Mouse (Mus musculus): ENCODE data around the gene Dbn1. TPM values are rescaled to one million over a fixed set of nuclear protein-coding genes. Genes with fewer than 3 reads are reported as not detected.

The Dbn1 gene
- 3.1 TPM for polyA plus RNA-seq (2014; fragmentation: Illumina TruSeq; extraction: RNeasy Lipid Tissue Mini Kit (QIAGEN cat#74804))

DNA sequence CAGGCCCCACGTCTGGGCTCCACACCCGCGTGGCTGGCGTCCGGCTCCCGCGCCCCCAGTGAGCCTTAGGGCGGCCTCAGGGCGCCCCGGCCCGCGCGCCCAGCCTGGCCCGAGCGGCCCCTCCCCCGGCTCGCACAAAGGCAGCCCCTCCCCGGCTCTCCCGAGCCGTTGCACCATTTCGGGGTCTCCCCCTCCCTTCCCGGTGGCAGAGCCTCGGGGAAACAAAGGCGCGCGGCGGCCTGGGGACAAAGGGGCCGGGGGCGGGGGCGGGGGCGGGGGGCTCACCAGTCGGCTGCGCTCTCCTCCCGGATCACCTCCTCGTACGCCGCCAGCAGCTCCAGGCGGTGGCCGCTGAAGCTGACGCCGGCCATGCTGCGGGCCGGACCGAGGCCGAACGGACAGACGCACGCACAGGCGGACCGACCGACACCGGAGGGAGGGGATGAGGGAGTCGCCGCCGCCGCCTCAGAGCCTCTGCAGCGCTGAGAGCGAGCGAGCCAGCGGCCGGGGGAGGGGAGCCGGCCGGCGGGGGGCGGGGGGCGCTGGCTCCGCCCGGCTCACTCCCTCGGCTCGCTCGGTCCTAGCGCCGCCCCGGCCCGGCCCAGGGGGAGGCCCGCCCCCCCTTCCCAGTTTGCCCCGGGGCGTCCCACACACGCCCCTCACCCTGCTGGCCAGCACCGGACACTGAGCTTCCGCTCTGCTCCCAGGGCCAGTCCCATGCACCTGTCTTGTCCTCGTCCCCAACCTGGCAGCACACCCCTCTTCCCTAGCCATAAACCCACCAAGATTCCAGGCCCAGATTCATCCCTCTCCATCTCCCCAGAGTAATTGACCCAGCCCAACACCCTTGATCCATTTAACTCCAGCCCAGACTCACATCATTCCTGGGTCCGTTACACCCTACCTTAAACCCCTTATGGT, at the start of gene Dbn1:
Gene Dbn1 (minus strand): TSS at position 534 of the 921 bp plus-strand sequence.

DNA sequence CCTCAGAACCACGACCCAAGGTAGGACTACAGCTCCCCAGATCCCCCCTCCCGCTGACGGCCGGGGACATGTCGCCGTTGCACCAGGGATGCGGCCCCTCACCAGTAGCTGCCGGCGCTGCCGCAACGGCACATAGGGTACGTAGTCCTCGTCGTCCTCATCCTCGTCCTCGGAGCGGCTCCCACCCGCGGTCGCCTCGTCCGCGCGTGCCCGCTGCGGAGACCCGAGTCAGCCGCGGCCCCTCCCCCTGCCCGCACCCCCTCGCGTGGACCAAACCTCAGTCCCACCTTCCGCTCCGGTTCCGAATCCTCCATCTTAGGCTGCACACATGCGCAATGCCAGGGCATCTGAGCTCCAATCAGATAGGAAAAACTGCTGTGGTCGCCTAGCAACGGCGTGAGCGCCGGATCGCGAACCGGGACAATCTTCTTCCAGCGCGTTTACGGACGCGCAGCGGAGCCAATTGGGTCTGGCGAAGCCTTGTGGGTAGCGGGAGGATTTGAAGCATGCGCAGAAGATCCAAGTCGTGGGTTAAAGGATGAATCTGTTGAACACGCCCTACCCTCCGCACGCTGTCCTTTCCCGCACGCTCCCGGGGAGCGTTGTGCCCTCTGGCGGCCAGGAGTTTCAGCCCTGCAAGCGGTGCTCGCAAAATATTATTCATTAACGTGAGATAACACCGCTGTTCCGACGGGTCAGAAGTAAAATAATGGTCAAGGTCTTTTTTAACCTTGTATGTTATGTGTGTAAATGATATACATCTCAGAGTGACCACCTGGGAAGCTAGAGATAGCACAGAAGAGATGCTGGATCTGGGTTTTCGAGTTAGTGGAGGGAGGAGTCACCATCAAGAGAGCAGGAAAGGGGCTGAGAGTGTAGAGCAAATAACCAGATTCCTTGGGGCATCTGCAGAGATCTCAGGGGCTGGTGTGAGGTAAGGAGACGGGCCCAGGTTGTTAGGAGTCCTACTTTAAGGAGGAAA, 48.6 kb upstream of the Dbn1 start, which contains the start of gene Ddx41:
Gene Ddx41 (minus strand): TSS at position 465 of the 982 bp plus-strand sequence.

DNA sequence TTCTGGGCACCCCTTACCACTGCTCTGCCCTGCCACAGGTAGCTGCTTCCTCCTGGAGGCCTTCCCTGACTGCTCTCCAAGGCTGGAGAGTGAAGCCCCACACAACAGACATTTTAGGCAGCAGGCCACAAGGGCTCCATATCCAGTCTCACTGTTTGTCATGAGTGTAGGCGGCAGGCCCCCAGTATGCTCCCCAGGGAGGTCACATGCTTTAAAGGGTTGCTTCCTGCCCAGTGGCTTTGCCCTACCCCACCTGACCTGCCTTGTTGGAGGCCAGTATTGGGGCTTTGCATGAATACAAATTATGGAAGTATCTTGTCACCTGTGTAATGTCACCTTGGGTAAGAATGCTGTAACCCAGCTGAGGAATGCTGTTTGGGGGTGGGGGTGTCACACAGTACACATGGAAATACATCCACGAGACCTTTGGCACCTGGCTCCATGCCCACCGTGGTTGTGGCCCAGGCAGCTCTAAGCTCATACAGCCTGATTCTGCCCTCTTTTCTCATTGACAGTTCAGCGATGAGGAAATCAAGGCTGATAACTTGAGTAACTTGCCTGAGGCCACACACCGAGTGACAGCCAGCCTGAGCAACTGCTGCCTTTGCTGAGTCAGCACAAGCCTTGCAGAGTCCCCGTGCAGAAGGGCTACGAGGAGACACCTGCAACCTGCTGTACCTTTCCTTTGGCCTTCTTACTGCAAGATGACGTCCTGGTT, 41.4 kb upstream of the Dbn1 start, which contains the start of gene Dok3:
Gene Dok3 (minus strand): TSS at position 99 of the 718 bp plus-strand sequence.

DNA sequence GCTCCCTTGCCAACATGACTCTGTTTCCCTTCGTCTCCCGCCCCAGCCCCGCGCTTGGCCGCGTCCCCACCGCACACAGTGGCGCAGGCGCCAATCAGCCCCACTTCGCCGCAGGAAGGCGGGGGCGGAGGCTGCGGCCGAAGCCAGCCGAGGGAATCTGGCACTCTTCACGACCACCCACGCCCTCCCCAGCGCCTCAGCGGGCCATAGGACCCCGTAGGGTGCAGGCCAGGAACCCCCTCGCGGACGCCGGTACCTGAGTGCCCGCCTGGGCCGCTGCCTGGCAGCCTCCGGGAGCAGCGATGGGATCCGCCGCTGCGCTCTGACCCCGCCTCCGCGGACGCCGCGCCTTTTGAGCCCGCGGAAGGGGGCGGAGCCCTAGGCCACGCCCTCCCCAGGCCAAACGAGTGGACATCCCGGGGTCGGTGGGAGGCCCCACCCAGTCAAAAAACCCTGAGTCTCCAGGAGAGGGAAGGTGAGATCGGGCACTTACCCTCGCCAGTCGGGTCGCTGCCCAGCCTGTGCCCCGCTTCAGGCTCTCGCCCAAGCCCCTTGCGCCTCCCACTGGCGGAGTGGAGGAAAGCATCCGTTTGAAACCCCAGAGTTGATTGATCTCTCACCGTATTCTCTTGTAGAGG, 25.3 kb upstream of the Dbn1 start, which contains the start of gene Pdlim7:
Gene Pdlim7 (minus strand): TSS at position 566 of the 638 bp plus-strand sequence.

DNA sequence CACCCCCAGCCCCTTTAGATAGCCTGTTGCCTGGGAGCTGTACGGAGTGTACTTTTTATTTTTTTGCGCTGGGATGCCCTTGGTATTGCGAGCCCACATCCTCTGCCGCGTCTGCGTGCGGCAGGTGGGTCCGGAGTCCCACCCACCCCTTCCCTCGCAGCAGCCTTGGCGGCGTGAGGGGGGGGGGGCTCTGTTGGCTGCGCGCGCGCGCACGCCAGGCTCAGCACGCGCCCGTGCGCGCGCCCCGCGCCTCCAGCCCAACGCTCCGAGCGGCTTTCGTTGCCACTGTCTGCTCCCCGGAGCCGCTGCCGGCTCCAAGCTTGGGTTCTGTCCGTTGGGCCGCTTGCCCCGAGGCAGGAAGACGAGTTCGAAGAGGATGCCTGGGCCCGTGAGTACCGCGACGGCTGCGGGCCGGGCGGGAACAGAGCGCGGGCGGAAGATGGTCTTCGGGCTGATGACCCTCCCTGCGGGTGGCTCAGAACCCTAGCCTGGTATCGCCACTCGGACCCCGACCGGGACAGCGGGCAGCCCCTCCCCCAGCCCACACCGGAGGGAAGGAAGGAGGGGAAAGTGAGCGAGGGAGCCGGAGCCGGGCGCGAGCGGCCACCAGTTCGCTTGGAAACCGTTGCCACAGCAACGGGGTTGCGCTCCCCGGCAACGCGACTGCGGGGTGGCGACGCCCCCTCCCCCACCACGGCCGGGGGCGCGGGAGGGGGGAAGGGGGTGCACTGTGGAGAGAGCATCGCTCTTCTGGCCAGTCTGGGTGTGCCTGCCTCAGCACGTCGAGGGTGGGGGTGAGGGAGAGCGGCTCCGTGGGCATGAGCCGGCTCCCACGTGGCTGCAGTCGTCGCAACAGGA, 23.7 kb downstream of the Dbn1 start, which contains the start of gene Prr7:
Gene Prr7 (plus strand): TSS at position 241 of the 858 bp plus-strand sequence.

DNA sequence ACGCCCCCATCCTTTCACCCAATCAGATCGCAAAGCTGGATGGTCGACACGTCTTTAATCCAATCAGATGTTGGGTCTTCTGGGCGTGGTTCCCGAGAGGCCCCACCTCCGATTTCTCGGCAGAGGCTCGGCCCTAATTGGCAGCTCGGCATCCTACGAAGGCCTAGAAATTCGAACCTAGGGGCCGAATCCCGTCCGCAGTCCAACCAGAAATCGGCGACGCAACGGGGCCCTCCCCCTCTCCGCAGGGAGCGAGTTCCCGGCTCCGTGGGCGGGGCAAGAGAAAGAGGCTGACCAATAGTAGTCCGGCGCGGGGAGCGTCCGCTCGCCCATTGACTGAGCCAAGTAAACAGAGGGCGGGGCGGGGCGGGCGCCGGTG, 43.0 kb downstream of the Dbn1 start, which contains the start of gene Grk6:
Gene Grk6 (plus strand): TSS at position 136 of the 379 bp plus-strand sequence.

DNA sequence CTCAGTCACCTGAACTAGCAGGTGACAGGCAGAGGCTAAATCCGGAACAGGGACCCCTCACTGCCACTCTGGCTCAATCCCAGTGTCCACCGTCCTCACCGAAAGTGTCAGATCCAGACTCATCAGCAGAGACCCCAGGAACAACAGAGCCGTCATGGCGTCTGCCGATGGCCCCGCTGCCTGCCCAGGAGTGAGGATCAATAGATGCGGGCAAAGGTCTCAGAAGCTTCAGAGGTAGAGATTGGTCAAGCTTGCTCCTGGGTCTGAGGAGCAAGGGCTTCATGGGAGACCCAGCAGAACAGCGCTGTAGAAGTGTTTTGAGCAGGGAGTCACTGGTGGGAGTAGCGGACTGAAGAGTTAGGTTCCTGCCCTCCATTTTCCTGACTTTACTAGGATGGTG, 61.3 kb downstream of the Dbn1 start, which contains the start of gene F12:
Gene F12 (minus strand): TSS at position 181 of the 400 bp plus-strand sequence.

Other genes with a start within 250 kb of the Dbn1 start
- 4.0 TPM for gene Prelid1, start 167.6 kb downstream of the Dbn1 start, polyA plus RNA-seq (2014; fragmentation: Illumina TruSeq; extraction: RNeasy Lipid Tissue Mini Kit (QIAGEN cat#74804))
- 3.6 TPM for gene Rab24, start 166.2 kb downstream of the Dbn1 start, polyA plus RNA-seq (2014; fragmentation: Illumina TruSeq; extraction: RNeasy Lipid Tissue Mini Kit (QIAGEN cat#74804))
- 0.68 TPM for gene Mxd3, start 158.3 kb downstream of the Dbn1 start, polyA plus RNA-seq (2014; fragmentation: Illumina TruSeq; extraction: RNeasy Lipid Tissue Mini Kit (QIAGEN cat#74804))
- 34.2 TPM for gene Lman2, start 125.3 kb downstream of the Dbn1 start, polyA plus RNA-seq (2014; fragmentation: Illumina TruSeq; extraction: RNeasy Lipid Tissue Mini Kit (QIAGEN cat#74804))
- not detected for gene Rgs14, start 118.4 kb downstream of the Dbn1 start, polyA plus RNA-seq (2014; fragmentation: Illumina TruSeq; extraction: RNeasy Lipid Tissue Mini Kit (QIAGEN cat#74804))
- gene Slc34a1, start 89.9 kb downstream of the Dbn1 start, polyA plus RNA-seq (2014; fragmentation: Illumina TruSeq; extraction: RNeasy Lipid Tissue Mini Kit (QIAGEN cat#74804)), result not detected
- not detected for gene Pfn3, start 72.9 kb downstream of the Dbn1 start, polyA plus RNA-seq (2014; fragmentation: Illumina TruSeq; extraction: RNeasy Lipid Tissue Mini Kit (QIAGEN cat#74804))
- gene F12, start 61.3 kb downstream of the Dbn1 start, polyA plus RNA-seq (2014; fragmentation: Illumina TruSeq; extraction: RNeasy Lipid Tissue Mini Kit (QIAGEN cat#74804)), result not detected
- gene Grk6, start 43.0 kb downstream of the Dbn1 start, polyA plus RNA-seq (2014; fragmentation: Illumina TruSeq; extraction: RNeasy Lipid Tissue Mini Kit (QIAGEN cat#74804)), result 4.1 TPM
- not detected for gene Prr7, start 23.8 kb downstream of the Dbn1 start, polyA plus RNA-seq (2014; fragmentation: Illumina TruSeq; extraction: RNeasy Lipid Tissue Mini Kit (QIAGEN cat#74804))
- 0.43 TPM for gene Pdlim7, start 25.6 kb upstream of the Dbn1 start, polyA plus RNA-seq (2014; fragmentation: Illumina TruSeq; extraction: RNeasy Lipid Tissue Mini Kit (QIAGEN cat#74804))
- gene Dok3, start 41.2 kb upstream of the Dbn1 start, polyA plus RNA-seq (2014; fragmentation: Illumina TruSeq; extraction: RNeasy Lipid Tissue Mini Kit (QIAGEN cat#74804)), result not detected
- 2.7 TPM for gene Ddx41, start 48.5 kb upstream of the Dbn1 start, polyA plus RNA-seq (2014; fragmentation: Illumina TruSeq; extraction: RNeasy Lipid Tissue Mini Kit (QIAGEN cat#74804))
- 4.6 TPM for gene Fam193b, start 83.0 kb upstream of the Dbn1 start, polyA plus RNA-seq (2014; fragmentation: Illumina TruSeq; extraction: RNeasy Lipid Tissue Mini Kit (QIAGEN cat#74804))
- gene Tmed9, start 85.6 kb upstream of the Dbn1 start, polyA plus RNA-seq (2014; fragmentation: Illumina TruSeq; extraction: RNeasy Lipid Tissue Mini Kit (QIAGEN cat#74804)), result 84.6 TPM
- 1.7 TPM for gene B4galt7, start 111.8 kb upstream of the Dbn1 start, polyA plus RNA-seq (2014; fragmentation: Illumina TruSeq; extraction: RNeasy Lipid Tissue Mini Kit (QIAGEN cat#74804))
- gene Caml, start 134.9 kb upstream of the Dbn1 start, polyA plus RNA-seq (2014; fragmentation: Illumina TruSeq; extraction: RNeasy Lipid Tissue Mini Kit (QIAGEN cat#74804)), result 59.7 TPM
- 86.1 TPM for gene Ddx46, start 146.9 kb upstream of the Dbn1 start, polyA plus RNA-seq (2014; fragmentation: Illumina TruSeq; extraction: RNeasy Lipid Tissue Mini Kit (QIAGEN cat#74804))
- 208 TPM for gene B230219D22Rik, start 205.0 kb upstream of the Dbn1 start, polyA plus RNA-seq (2014; fragmentation: Illumina TruSeq; extraction: RNeasy Lipid Tissue Mini Kit (QIAGEN cat#74804))
- gene Txndc15, start 226.5 kb upstream of the Dbn1 start, polyA plus RNA-seq (2014; fragmentation: Illumina TruSeq; extraction: RNeasy Lipid Tissue Mini Kit (QIAGEN cat#74804)), result 112 TPM
- 14.5 TPM for gene Pcbd2, start 239.3 kb upstream of the Dbn1 start, polyA plus RNA-seq (2014; fragmentation: Illumina TruSeq; extraction: RNeasy Lipid Tissue Mini Kit (QIAGEN cat#74804))